Mouse (Mus musculus) lung, postnatal 25 days (tissue): ENCODE data around the gene Calm1.

Source experiments
- DNase-seq: peaks from one replicate; pipeline ENCODE4 v3.0.0; 2022; ENCODE audit warnings: low spot score

Gene Calm1

GRCm38 (mm10) chr12:100223531-100223930 is 24.3 kb downstream of the Calm1 start:
- no peak for DNase-seq

- DNase-seq = no peak
Observed at GRCm38 (mm10) chr12:100225196-100225595, 26.0 kb downstream of the Calm1 start.

- no peak for DNase-seq
Observed at GRCm38 (mm10) chr12:100226073-100226472, 26.8 kb downstream of the Calm1 start.

GRCm38 (mm10) chr12:100226621-100227020 is 27.4 kb downstream of the Calm1 start:
- no peak for DNase-seq

- no peak for DNase-seq
Observed at GRCm38 (mm10) chr12:100228041-100228725, 28.9 kb downstream of the Calm1 start.

- no peak for DNase-seq
Observed at GRCm38 (mm10) chr12:100234201-100234600, 35.0 kb downstream of the Calm1 start.

- DNase-seq = no peak
Observed at GRCm38 (mm10) chr12:100234919-100235318, 35.7 kb downstream of the Calm1 start.

- no peak for DNase-seq
Observed at GRCm38 (mm10) chr12:100235423-100235822, 36.2 kb downstream of the Calm1 start.

GRCm38 (mm10) chr12:100239404-100239803 is 40.2 kb downstream of the Calm1 start:
- DNase-seq = no peak

- no peak for DNase-seq
Observed at GRCm38 (mm10) chr12:100239807-100240206, 40.6 kb downstream of the Calm1 start.

GRCm38 (mm10) chr12:100241911-100242796 is 42.9 kb downstream of the Calm1 start:
- DNase-seq = peak; percentile 48

GRCm38 (mm10) chr12:100244580-100244979 is 45.3 kb downstream of the Calm1 start:
- no peak for DNase-seq

GRCm38 (mm10) chr12:100249170-100249569 is 49.9 kb downstream of the Calm1 start:
- DNase-seq = no peak

- DNase-seq = no peak
Observed at GRCm38 (mm10) chr12:100254471-100254870, 55.2 kb downstream of the Calm1 start.

GRCm38 (mm10) chr12:100255441-100255949 is 56.3 kb downstream of the Calm1 start:
- DNase-seq = no peak

GRCm38 (mm10) chr12:100257779-100258178 is 58.5 kb downstream of the Calm1 start:
- no peak for DNase-seq
